Mouse (Mus musculus): ENCODE results near the gene Mip. TPM values are rescaled to one million over a fixed set of nuclear protein-coding genes. Genes with fewer than 3 reads are reported as not detected.

The Mip gene
- polyA plus RNA-seq, 1 experiment from 2014 or later = not detected

- ATAC-seq (ENCODE audit: low FRiP score, low TSS enrichment) (no peak), DNase-seq (ENCODE audit: low spot score) (no peak)
- TF ChIP-seq EP300 (optimal IDR thresholded peaks at IDR 0.05) = no peak
- no peak for TF ChIP-seq CTCF (IDR thresholded peaks at IDR 0.05; ENCODE audit: low read depth)
- H3K4me3 ChIP-seq (ENCODE audit: low read depth, low read length) = peak overlapping the region; percentile 62
- 5% methylated on average over 5 of the region's 5 CpGs for WGBS
- H3K9ac ChIP-seq (ENCODE audit: low read length) = peak overlapping the region; percentile 61; the same call in 1 of the 2 replicates
- H3K9me3 ChIP-seq (ENCODE audit: control insufficient read depth, low read length) = no peaks in the 10 kb centered on the region
- H3K27me3 ChIP-seq (ENCODE audit: control insufficient read depth, insufficient read depth, low read length) = no peaks in the 10 kb centered on the region
- H3K36me3 ChIP-seq (ENCODE audit: control insufficient read depth, insufficient read depth, low read length) = no peaks in the 10 kb centered on the region
- no peak overlapping the region for H3K27ac ChIP-seq (replicated peaks)
- no peaks in the 10 kb centered on the region for H3K4me1 ChIP-seq (replicated peaks; ENCODE audit: control insufficient read depth, insufficient read depth)
- peak overlapping the region; percentile 72 for H3K4me2 ChIP-seq (replicated peaks; ENCODE audit: low read depth)
Measured at GRCm38 (mm10) chr10:128231146-128231545, 5.5 kb downstream of the Mip start.

GRCm38 (mm10) chr10:128231697-128232419, 6.2 kb downstream of the Mip start, which contains the start of gene Timeless:
Gene Timeless (plus strand): TSS chr10:128232065.
- no peak for TF ChIP-seq EP300 (optimal IDR thresholded peaks at IDR 0.05)
- TF ChIP-seq CTCF (IDR thresholded peaks at IDR 0.05; ENCODE audit: low read depth) = no peak
- peak within 1 kb of the TSS; percentile 61 for H3K9ac ChIP-seq (ENCODE audit: low read length)
- H3K4me1 ChIP-seq (replicated peaks; ENCODE audit: control insufficient read depth, insufficient read depth) = no peaks in the 10 kb centered on the region
- peak within 1 kb of the TSS; percentile 72 for H3K4me2 ChIP-seq (replicated peaks; ENCODE audit: low read depth)
- H3K9me3 ChIP-seq (ENCODE audit: control insufficient read depth, low read length) = no peaks in the 10 kb centered on the region
- H3K27ac ChIP-seq (replicated peaks) = peak within 1 kb of the TSS; percentile 81
- no peaks in the 10 kb centered on the region for H3K27me3 ChIP-seq (ENCODE audit: control insufficient read depth, insufficient read depth, low read length)
- ATAC-seq (ENCODE audit: low FRiP score, low TSS enrichment) (peak; percentile 92), DNase-seq (ENCODE audit: low spot score) (peak; percentile 88)
- no peaks in the 10 kb centered on the region for H3K36me3 ChIP-seq (ENCODE audit: control insufficient read depth, insufficient read depth, low read length)
- under 1% methylated on average over 47 of the region's 58 CpGs for WGBS
- H3K4me3 ChIP-seq (ENCODE audit: low read depth, low read length) = peak within 1 kb of the TSS; percentile 62

- ATAC-seq (ENCODE audit: low FRiP score, low TSS enrichment) = peak; percentile 57
- no peaks in the 10 kb centered on the region for H3K9me3 ChIP-seq (ENCODE audit: control insufficient read depth, low read length)
- peak overlapping the region; percentile 61 for H3K9ac ChIP-seq (ENCODE audit: low read length)
- H3K4me1 ChIP-seq (replicated peaks; ENCODE audit: control insufficient read depth, insufficient read depth) = no peaks in the 10 kb centered on the region
- H3K36me3 ChIP-seq (ENCODE audit: control insufficient read depth, insufficient read depth, low read length) = no peaks in the 10 kb centered on the region
- 0% methylated on average over 14 of the region's 14 CpGs for WGBS
- no peaks in the 10 kb centered on the region for H3K27me3 ChIP-seq (ENCODE audit: control insufficient read depth, insufficient read depth, low read length)
- H3K27ac ChIP-seq (replicated peaks) = peak overlapping the region; percentile 81
- peak; percentile 87 for TF ChIP-seq CTCF (IDR thresholded peaks at IDR 0.05; ENCODE audit: low read depth)
- TF ChIP-seq EP300 (optimal IDR thresholded peaks at IDR 0.05) = no peak
- H3K4me3 ChIP-seq (ENCODE audit: low read depth, low read length) = peak overlapping the region; percentile 62
- peak overlapping the region; percentile 72 for H3K4me2 ChIP-seq (replicated peaks; ENCODE audit: low read depth)
- DNase-seq (ENCODE audit: low spot score) = peak; percentile 49
Measured at GRCm38 (mm10) chr10:128232420-128232985, 6.9 kb downstream of the Mip start.

- WGBS = 55% methylated on average over 4 of the region's 4 CpGs
- no peak for DNase-seq (ENCODE audit: low spot score)
Measured at GRCm38 (mm10) chr10:128236321-128236720, 10.7 kb downstream of the Mip start.

GRCm38 (mm10) chr10:128237807-128238480, 12.3 kb downstream of the Mip start:
- 73% methylated on average over 15 of the region's 15 CpGs for WGBS
- no peak for TF ChIP-seq EP300 (optimal IDR thresholded peaks at IDR 0.05)
- no peak for TF ChIP-seq CTCF (IDR thresholded peaks at IDR 0.05; ENCODE audit: low read depth)
- ATAC-seq (ENCODE audit: low FRiP score, low TSS enrichment) (no peak), DNase-seq (ENCODE audit: low spot score) (no peak)
- H3K4me3 ChIP-seq (ENCODE audit: low read depth, low read length) = no peak overlapping the region
- H3K27ac ChIP-seq (replicated peaks) = no peak overlapping the region
- no peaks in the 10 kb centered on the region for H3K36me3 ChIP-seq (ENCODE audit: control insufficient read depth, insufficient read depth, low read length)
- no peaks in the 10 kb centered on the region for H3K4me1 ChIP-seq (replicated peaks; ENCODE audit: control insufficient read depth, insufficient read depth)
- H3K4me2 ChIP-seq (replicated peaks; ENCODE audit: low read depth) = no peak overlapping the region
- H3K9me3 ChIP-seq (ENCODE audit: control insufficient read depth, low read length) = no peaks in the 10 kb centered on the region
- no peaks in the 10 kb centered on the region for H3K27me3 ChIP-seq (ENCODE audit: control insufficient read depth, insufficient read depth, low read length)
- no peak overlapping the region for H3K9ac ChIP-seq (ENCODE audit: low read length)

More at GRCm38 (mm10) chr10:128236321-128236720, 10.7 kb downstream of the Mip start:
- Histone ChIP-seq H3K27me3 (ENCODE audit: control insufficient read depth, insufficient read depth, low read length) (no peaks in the 10 kb centered on the region), H3K4me2 (replicated peaks; ENCODE audit: low read depth) (no peak overlapping the region), H3K27ac (replicated peaks) (no peak overlapping the region), H3K36me3 (ENCODE audit: control insufficient read depth, insufficient read depth, low read length) (no peaks in the 10 kb centered on the region), H3K4me1 (replicated peaks; ENCODE audit: control insufficient read depth, insufficient read depth) (no peaks in the 10 kb centered on the region), H3K9ac (ENCODE audit: low read length) (no peak overlapping the region), H3K9me3 (ENCODE audit: control insufficient read depth, low read length) (no peaks in the 10 kb centered on the region), H3K4me3 (ENCODE audit: low read depth, low read length) (no peak overlapping the region)
- TF ChIP-seq EP300 (optimal IDR thresholded peaks at IDR 0.05) (no peak), CTCF (IDR thresholded peaks at IDR 0.05; ENCODE audit: low read depth) (no peak)
- no peak for ATAC-seq (ENCODE audit: low FRiP score, low TSS enrichment)

Data from stomach, postnatal 0 days (tissue).